Mouse (Mus musculus) hindbrain, embryonic 13.5 days (tissue): Measurements from ENCODE around the gene Dnah11. TPM values are rescaled to one million over a fixed set of nuclear protein-coding genes. Genes with fewer than 3 reads are reported as not detected.

Experiments
- ATAC-seq: fragments of 200-750 bp; cut with Nextera tagmentation; 2 replicates; pipeline ENCODE4 v1.8.0; 2017; ENCODE audit warnings: moderate TSS enrichment; ENCODE audit not compliant: low FRiP score
- H3K27ac ChIP-seq: fragments of 300-500 bp; sonication (generic); 2 replicates; pipeline ENCODE4 v1.5.1; 2015; ENCODE audit warnings: inconsistent platforms, mild to moderate bottlenecking, moderate library complexity
- H3K27me3 ChIP-seq: fragments of 300-500 bp; sonication (generic); 2 replicates; pipeline ENCODE4 v1.6.1; 2015; ENCODE audit warnings: mild to moderate bottlenecking, inconsistent platforms
- H3K36me3 ChIP-seq: fragments of 300-500 bp; sonication (generic); 2 replicates; pipeline ENCODE4 v1.6.1; 2015; ENCODE audit warnings: mild to moderate bottlenecking, inconsistent platforms
- H3K4me1 ChIP-seq: fragments of 300-500 bp; sonication (generic); replicated peaks from 2 replicates; pipeline ENCODE4 v1.6.1; 2015; ENCODE audit warnings: inconsistent platforms
- H3K4me2 ChIP-seq: fragments of 300-500 bp; sonication (generic); 2 replicates; pipeline ENCODE4 v1.6.1; 2015; ENCODE audit warnings: inconsistent platforms, mild to moderate bottlenecking, moderate library complexity
- H3K4me3 ChIP-seq: fragments of 300-500 bp; sonication (generic); 2 replicates; pipeline ENCODE4 v1.5.1; 2015; ENCODE audit warnings: mild to moderate bottlenecking, inconsistent platforms
- H3K9ac ChIP-seq: fragments of 300-500 bp; sonication (generic); 2 replicates; pipeline ENCODE4 v1.6.1; 2015; ENCODE audit warnings: mild to moderate bottlenecking, inconsistent platforms
- H3K9me3 ChIP-seq: fragments of 300-500 bp; sonication (generic); 2 replicates; pipeline ENCODE4 v1.6.1; 2016; ENCODE audit warnings: inconsistent platforms
- WGBS: fragments of 180-500 bp; shearing (Covaris S2); methylation state at CpG from one replicate; pipeline ENCODE4 v1.1.7; 2015; 5-methylcytosine and 5-hydroxymethylcytosine counted together
- polyA plus RNA-seq: library from polyadenylated mRNA; unstranded; fragments of >200 nt; fragmentation: Nextera tagmentation; extraction: Ambion mirVana; gene quantifications from 2 replicates; pipeline ENCODE4 v1.2.1, GENCODE M21; 2015

Dnah11 gene
- polyA plus RNA-seq, 1 experiment from 2014 or later, result 0.36 TPM

DNA sequence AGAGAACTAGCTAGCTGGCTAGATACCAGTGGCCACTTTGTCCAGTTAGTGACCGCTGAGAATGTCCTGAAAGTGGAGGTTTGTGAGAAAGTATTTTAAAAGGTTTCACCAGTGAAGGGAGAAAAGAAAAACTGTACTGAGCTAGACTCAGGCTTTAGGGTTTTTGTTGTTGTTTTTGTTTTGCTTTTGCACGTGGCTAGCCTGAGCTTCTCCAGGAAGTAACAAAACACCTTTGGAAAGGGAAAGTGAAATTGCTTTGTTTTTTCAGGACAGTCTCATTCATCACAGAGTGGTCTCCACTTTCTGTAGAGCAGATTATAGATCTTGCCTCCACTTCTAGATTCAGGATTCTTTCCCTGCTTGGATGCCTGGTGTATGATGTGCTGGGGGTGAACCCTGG is 353.9 kb downstream of the Dnah11 start:
- no peak for ATAC-seq
- WGBS, result 15% methylated on average over 2 of the region's 2 CpGs
- Histone ChIP-seq H3K36me3 (no peaks in the 10 kb centered on the region), H3K27me3 (peaks cover 30% of the 10 kb centered on the region), H3K9me3 (no peaks in the 10 kb centered on the region), H3K9ac (no peak overlapping the region), H3K27ac (no peak overlapping the region), H3K4me2 (peak overlapping the region; percentile 23; the same call in 1 of the 2 replicates), H3K4me1 (peaks cover 4% of the 10 kb centered on the region), H3K4me3 (no peak overlapping the region)

DNA sequence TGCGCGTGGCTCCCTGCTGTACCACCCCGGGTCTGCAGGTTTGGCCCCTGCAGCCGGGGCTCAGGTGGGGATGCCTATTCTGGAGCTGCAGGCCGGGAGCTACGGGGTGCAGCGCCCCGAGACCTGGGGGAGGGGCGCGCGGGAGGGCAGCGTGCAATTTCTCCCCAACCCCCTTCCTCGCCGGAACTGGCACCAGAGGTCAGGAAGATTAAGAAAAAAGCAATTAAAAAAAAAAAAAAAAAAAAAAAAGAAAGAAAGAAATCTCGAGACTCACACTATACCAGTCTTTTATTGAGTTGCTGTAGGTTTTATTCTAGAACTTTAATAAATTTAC is 354.8 kb downstream of the Dnah11 start:
- Histone ChIP-seq H3K9ac (peak overlapping the region; percentile 78), H3K4me2 (peak overlapping the region; percentile 99), H3K9me3 (no peaks in the 10 kb centered on the region), H3K4me1 (peaks cover 4% of the 10 kb centered on the region), H3K27me3 (peaks cover 30% of the 10 kb centered on the region), H3K27ac (no peak overlapping the region), H3K36me3 (no peaks in the 10 kb centered on the region), H3K4me3 (peak overlapping the region; percentile 80)
- WGBS, result under 1% methylated on average over 15 of the region's 15 CpGs
- ATAC-seq, result no peak

DNA sequence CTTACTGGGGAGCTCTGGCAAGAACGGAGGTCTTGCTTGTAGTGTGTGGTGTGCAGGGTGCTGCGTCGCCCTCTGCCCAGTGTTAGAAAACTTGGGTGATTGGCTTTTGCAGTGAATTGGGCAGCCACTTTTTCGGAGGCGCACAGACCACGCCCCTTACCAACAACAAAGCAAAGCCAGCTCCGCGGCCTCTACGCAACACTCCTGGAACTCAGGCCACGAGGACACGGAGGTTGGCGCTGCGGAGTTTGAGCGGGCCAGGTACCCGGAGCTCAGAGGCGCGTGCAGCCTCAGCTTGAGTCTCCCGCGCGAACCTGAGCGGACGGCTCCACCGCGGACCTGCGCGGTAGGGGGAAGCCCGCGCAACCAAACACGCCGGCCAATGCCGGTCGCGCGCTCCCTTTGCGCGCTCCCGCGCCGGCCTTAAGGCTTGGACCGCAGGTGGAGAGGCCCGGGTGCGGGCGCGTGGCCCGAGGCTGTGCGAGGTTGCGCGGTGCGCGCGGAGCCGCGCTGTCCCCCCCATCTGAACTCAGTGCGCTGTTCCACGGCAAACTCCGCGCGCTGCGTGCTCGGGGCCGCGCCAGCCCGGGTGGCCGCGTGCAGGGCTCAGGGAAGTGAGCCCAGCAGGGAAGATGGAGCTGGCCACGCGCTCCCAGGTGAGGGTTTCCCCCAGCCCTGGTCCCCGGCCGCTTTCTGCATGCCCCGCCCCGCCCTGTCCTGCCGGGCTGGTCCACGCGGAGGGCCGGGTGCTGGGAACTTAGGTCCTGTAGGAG is 355.4 kb downstream of the Dnah11 start:
- Histone ChIP-seq H3K4me2 (peak overlapping the region; percentile 99), H3K36me3 (no peaks in the 10 kb centered on the region), H3K9ac (peak overlapping the region; percentile 78), H3K27me3 (peaks cover 32% of the 10 kb centered on the region), H3K4me1 (peaks cover 4% of the 10 kb centered on the region), H3K27ac (no peak overlapping the region; the same call in 1 of the 2 replicates), H3K4me3 (peak overlapping the region; percentile 80), H3K9me3 (no peaks in the 10 kb centered on the region)
- peak; percentile 97 for ATAC-seq
- WGBS, result under 1% methylated on average over 75 of the region's 75 CpGs

DNA sequence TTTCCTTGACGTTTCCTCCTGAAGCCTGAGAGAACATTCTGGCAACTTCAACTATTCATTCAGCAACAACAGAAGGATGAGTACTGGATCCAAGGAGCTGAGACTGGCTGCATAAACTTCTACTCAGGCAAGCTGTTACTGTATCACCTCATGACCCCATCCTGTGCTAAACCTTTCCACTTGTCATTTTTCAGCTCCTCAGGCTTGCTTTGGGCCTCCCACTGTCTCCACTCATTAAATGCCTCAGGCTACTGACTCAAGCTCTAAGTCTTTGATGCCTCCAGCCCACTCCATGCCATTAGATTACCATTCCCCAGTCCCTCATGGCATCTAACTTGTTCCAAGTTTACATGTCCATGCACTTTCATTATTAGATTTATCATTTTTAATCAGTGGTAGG is 356.2 kb downstream of the Dnah11 start:
- H3K9ac ChIP-seq, result no peak overlapping the region
- no peak overlapping the region for H3K4me2 ChIP-seq
- H3K27me3 ChIP-seq, result peaks cover 34% of the 10 kb centered on the region
- H3K4me1 ChIP-seq, result peaks cover 4% of the 10 kb centered on the region
- ATAC-seq, result no peak
- no peaks in the 10 kb centered on the region for H3K9me3 ChIP-seq
- 92% methylated on average over 1 of the region's 1 CpGs for WGBS
- H3K4me3 ChIP-seq, result no peak overlapping the region
- no peak overlapping the region for H3K27ac ChIP-seq
- no peaks in the 10 kb centered on the region for H3K36me3 ChIP-seq

DNA sequence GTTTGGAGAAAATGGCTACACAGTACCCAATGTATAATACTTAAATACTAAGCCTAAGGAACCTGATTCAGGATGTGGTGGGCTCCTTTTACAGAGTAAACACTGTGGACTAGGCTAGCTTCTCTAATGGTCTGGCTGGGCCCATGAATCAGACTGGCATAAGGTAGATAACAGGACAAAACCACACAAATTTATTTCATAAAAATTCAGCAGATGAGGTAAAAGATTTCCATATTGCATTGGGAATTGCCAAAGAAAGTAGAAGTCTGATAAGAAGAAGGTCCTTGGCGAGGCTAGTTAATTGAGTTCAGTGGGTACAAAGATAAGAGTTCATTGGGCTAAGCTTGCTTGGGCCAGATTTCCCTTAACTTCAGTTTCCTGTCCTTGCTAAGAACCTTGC is 358.1 kb downstream of the Dnah11 start:
- Histone ChIP-seq H3K36me3 (no peaks in the 10 kb centered on the region), H3K4me1 (peaks cover 4% of the 10 kb centered on the region), H3K4me3 (no peak overlapping the region), H3K4me2 (no peak overlapping the region), H3K27ac (no peak overlapping the region), H3K9ac (no peak overlapping the region), H3K27me3 (peaks cover 40% of the 10 kb centered on the region), H3K9me3 (no peaks in the 10 kb centered on the region)
- ATAC-seq, result no peak
- WGBS, result 96% methylated on average over 1 of the region's 1 CpGs

DNA sequence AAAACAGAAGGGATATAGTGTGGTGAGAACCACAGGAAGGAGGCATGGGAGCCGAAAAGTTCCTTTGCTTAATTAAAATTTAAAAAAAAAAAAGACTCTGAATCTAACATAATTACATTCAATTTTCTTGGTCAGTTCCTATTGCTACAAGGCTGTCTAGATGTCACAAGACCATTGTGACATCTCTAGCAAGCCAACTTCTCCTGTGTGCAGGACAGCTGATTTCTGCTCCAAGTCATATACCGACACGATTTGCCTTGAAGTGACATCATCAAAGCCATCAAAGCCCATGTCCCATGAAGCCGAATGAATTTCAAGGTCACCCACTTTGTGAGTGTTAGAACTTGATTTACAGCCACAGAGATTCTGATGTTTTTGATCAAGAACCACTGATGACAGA is 361.5 kb downstream of the Dnah11 start:
- 96% methylated on average over 4 of the region's 4 CpGs for WGBS
- Histone ChIP-seq H3K36me3 (no peaks in the 10 kb centered on the region), H3K9me3 (no peaks in the 10 kb centered on the region), H3K9ac (no peak overlapping the region), H3K27ac (no peak overlapping the region), H3K27me3 (peaks cover 27% of the 10 kb centered on the region), H3K4me1 (no peaks in the 10 kb centered on the region), H3K4me2 (no peak overlapping the region), H3K4me3 (no peak overlapping the region)
- no peak for ATAC-seq

DNA sequence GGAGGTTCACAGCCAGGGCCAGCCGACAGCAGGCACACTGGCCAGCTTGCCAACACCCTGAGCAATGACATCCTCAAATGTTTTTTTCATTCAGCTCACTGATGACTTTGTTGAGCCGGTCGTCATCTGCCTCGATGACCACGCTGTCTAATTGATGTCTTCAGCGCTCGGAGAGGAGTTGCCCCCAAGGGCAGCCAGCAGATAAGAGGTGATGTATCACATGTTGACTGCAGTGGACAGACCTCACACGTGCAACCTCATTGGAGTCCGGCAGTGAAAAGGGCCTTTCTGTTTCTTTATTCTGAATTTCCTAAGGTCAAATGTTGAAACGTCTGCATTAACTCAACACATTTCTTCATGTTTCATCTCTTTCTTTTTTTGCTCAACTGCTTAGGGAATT is 363.5 kb downstream of the Dnah11 start:
- H3K9ac ChIP-seq, result no peak overlapping the region
- H3K36me3 ChIP-seq, result no peaks in the 10 kb centered on the region
- H3K27me3 ChIP-seq, result peaks cover 14% of the 10 kb centered on the region
- no peak for ATAC-seq
- no peak overlapping the region for H3K27ac ChIP-seq
- WGBS, result 36% methylated on average over 10 of the region's 10 CpGs
- no peak overlapping the region for H3K4me2 ChIP-seq
- no peak overlapping the region for H3K4me3 ChIP-seq
- H3K4me1 ChIP-seq, result no peaks in the 10 kb centered on the region
- no peaks in the 10 kb centered on the region for H3K9me3 ChIP-seq

DNA sequence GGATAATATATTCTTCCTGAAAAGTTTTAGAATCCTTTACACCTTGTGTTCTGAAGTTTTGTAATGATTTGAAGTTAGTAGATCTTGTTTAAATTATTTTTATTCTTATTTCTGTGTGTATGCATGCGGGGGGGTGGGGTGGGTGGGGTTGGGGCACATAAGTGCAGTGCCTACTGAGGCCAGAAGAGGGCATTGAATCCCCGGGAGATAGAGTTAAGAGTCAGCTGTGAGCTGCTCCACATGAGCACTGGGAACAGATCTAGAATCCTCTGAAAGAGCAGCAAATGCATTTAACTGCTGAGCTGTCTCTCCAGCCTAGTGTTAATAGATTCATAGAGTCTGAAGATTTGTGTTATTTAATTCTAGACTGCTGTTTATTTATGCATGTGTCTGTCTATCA is 364.2 kb downstream of the Dnah11 start:
- H3K9ac ChIP-seq, result no peak overlapping the region
- peaks cover 13% of the 10 kb centered on the region; the same call in 1 of the 2 replicates for H3K27me3 ChIP-seq
- ATAC-seq, result no peak
- H3K4me3 ChIP-seq, result no peak overlapping the region
- no peaks in the 10 kb centered on the region for H3K36me3 ChIP-seq
- H3K27ac ChIP-seq, result no peak overlapping the region
- no peaks in the 10 kb centered on the region for H3K9me3 ChIP-seq
- WGBS, result 79% methylated on average over 2 of the region's 2 CpGs
- H3K4me2 ChIP-seq, result no peak overlapping the region
- H3K4me1 ChIP-seq, result no peaks in the 10 kb centered on the region

DNA sequence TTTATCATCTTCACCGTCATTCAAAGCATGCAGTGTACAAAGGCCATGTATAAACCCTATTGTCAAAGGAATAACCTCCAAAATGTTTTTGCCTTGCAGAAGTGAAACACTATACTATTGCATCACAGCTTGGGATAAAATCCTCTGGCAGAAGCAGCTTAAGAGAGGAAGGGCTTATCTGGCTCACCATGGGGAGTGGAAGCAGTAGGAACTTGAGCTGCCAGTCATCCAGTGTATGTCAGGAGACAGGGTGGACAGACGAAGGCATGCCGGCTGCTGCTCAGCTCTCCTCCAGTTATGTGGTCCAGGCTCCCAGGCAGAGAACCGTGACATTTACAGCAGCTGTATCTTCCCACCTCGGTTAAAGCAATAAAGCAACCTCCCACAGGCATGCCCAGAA is 366.7 kb downstream of the Dnah11 start:
- H3K27ac ChIP-seq, result no peak overlapping the region
- ATAC-seq, result no peak
- H3K4me2 ChIP-seq, result no peak overlapping the region
- WGBS, result 58% methylated on average over 5 of the region's 5 CpGs
- H3K4me3 ChIP-seq, result no peak overlapping the region
- H3K4me1 ChIP-seq, result no peaks in the 10 kb centered on the region
- H3K36me3 ChIP-seq, result no peaks in the 10 kb centered on the region
- H3K27me3 ChIP-seq, result peaks cover 9% of the 10 kb centered on the region; the same call in 1 of the 2 replicates
- H3K9me3 ChIP-seq, result no peaks in the 10 kb centered on the region
- no peak overlapping the region for H3K9ac ChIP-seq

DNA sequence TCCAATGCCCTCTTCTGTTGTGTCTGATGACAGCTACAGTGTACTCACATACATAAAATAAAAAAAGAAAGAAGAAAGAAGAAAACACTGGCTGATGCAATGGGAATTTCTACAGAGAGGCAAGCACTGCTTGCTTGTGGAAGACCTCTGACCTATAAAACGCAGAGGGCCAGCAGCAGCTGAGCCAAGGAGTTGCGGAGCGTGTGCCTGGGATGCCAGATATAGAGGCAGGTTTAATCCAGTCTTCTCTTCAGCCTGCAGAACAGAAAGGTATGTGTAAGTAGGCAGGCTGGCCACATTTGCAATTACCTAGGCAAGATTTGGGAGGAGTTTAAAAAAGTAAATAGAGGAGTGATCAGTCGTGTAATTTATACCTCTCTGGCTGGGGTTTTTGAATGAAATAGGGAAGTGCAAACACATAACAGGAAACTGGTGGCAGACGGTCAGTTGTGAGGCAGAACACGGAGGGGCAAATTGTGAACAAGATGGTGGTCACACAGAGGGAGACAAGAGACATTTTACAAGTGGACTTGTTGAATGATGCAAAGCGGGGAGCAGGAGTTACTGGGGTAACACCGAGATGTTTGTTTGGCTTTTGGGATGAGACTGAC is 367.4 kb downstream of the Dnah11 start:
- Histone ChIP-seq H3K36me3 (no peaks in the 10 kb centered on the region), H3K4me3 (no peak overlapping the region), H3K27me3 (peaks cover 7% of the 10 kb centered on the region; the same call in 1 of the 2 replicates), H3K9me3 (no peaks in the 10 kb centered on the region), H3K27ac (no peak overlapping the region), H3K9ac (no peak overlapping the region), H3K4me2 (no peak overlapping the region), H3K4me1 (no peaks in the 10 kb centered on the region)
- no peak for ATAC-seq
- WGBS, result 84% methylated on average over 8 of the region's 8 CpGs

DNA sequence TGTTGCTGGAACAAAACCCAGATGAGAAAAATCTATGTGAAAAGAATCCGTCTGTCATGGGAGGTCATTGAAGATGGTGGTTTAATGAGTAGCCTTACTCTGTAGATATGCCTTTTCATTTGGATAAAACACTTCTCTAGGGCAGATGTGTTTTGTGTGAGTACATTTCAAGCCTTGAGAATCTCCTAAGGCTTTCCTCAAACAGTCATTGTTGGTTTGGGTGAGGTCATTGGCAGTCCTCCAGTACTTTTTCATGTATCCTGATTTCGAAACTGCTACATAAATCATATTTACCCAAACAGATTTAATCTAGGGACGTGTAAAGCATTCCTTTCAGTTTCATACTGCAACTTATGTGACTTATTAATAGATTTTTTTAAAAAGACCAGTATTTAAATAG is 370.5 kb downstream of the Dnah11 start:
- ATAC-seq, result no peak
- Histone ChIP-seq H3K9ac (no peak overlapping the region), H3K27ac (no peak overlapping the region), H3K27me3 (peaks cover 3% of the 10 kb centered on the region; the same call in 1 of the 2 replicates), H3K4me2 (no peak overlapping the region), H3K9me3 (no peaks in the 10 kb centered on the region), H3K4me1 (no peaks in the 10 kb centered on the region), H3K36me3 (no peaks in the 10 kb centered on the region), H3K4me3 (no peak overlapping the region)
- 87% methylated on average over 3 of the region's 3 CpGs for WGBS
